8 mouse cellular contexts compared by ENCODE assay signal in genomic region chr17:8801083-8801854, GRCm38 (mm10).
DNase-seq lines count a peak whose midpoint lies in the region; ATAC-seq and TF ChIP-seq lines count a peak whose summit lies in the region.

No protein-coding gene starts in this region.

- no peaks in the 10 kb centered on the region for H3K9me3 ChIP-seq in forebrain, postnatal 0 days (ENCODE audit: low read length)
- H3K9me3 ChIP-seq in hindbrain, embryonic 10.5 days, result no peaks in the 10 kb centered on the region
- no peaks in the 10 kb centered on the region for H3K9me3 ChIP-seq in lung, embryonic 16.5 days (ENCODE audit: control insufficient read depth, low read length)

- peak; percentile 70 for ATAC-seq in forebrain, postnatal 0 days
- peak; percentile 91 for ATAC-seq in lung, embryonic 16.5 days (ENCODE audit: low read depth)
- no peak for ATAC-seq in megakaryocyte progenitor cell, adult 5-6 weeks (replicated peaks; ENCODE audit: poor library complexity)

- H3K27me3 ChIP-seq in forebrain, postnatal 0 days (ENCODE audit: insufficient read depth, low read length), result peaks cover 20% of the 10 kb centered on the region
- peaks cover 87% of the 10 kb centered on the region for H3K27me3 ChIP-seq in hindbrain, embryonic 10.5 days (ENCODE audit: insufficient read depth, poor library complexity, severe bottlenecking)
- H3K27me3 ChIP-seq in lung, embryonic 16.5 days (ENCODE audit: control insufficient read depth, insufficient read depth, low read depth, low read length), result peaks cover 62% of the 10 kb centered on the region

- peak; percentile 81 for DNase-seq in MN1 (ENCODE audit: low spot score)
- peak; percentile 46 for DNase-seq in cerebellum, adult 11 months
- peak; percentile 81 for DNase-seq in forebrain, postnatal 0 days
- peak; percentile 82 for DNase-seq in hindbrain, embryonic 10.5 days (ENCODE audit: low spot score)
- peak; percentile 67 to 70 for DNase-seq in layer of hippocampus, postnatal 14 days (ENCODE audit: low spot score in 2 of 2)
- DNase-seq in retina, embryonic 14.5 days (ENCODE audit: low spot score), result peak; percentile 80

- H3K27ac ChIP-seq in forebrain, postnatal 0 days (ENCODE audit: low read depth, low read length), result peak overlapping the region; percentile 92
- peak overlapping the region; percentile 91 for H3K27ac ChIP-seq in hindbrain, embryonic 10.5 days
- peak overlapping the region; percentile 75 for H3K27ac ChIP-seq in lung, embryonic 16.5 days (ENCODE audit: low read length)

- peak overlapping the region; percentile 83 for H3K4me3 ChIP-seq in forebrain, postnatal 0 days (ENCODE audit: low read depth, low read length)
- peak overlapping the region; percentile 83 for H3K4me3 ChIP-seq in hindbrain, embryonic 10.5 days
- peak overlapping the region; percentile 71 for H3K4me3 ChIP-seq in lung, embryonic 16.5 days (ENCODE audit: low read length)

- WGBS in forebrain, postnatal 0 days, result 3% methylated on average over 43 of the region's 72 CpGs
- WGBS in hindbrain, embryonic 10.5 days, result under 1% methylated on average over 63 of the region's 72 CpGs
- WGBS in lung, embryonic 16.5 days, result 0% methylated on average over 19 of the region's 72 CpGs

- peak; percentile 15; the same call in 1 of the 2 replicates for TF ChIP-seq CTCF in forebrain, postnatal 0 days (IDR thresholded peaks at IDR 0.05; ENCODE audit: low read depth)

- H3K4me2 ChIP-seq in forebrain, postnatal 0 days (ENCODE audit: low read depth), result peak overlapping the region; percentile 91
- H3K4me2 ChIP-seq in lung, embryonic 16.5 days (ENCODE audit: low read depth, low read length), result peak overlapping the region; percentile 90

- no peaks in the 10 kb centered on the region for H3K36me3 ChIP-seq in forebrain, postnatal 0 days (ENCODE audit: insufficient read depth)
- H3K36me3 ChIP-seq in hindbrain, embryonic 10.5 days, result no peaks in the 10 kb centered on the region
- H3K36me3 ChIP-seq in lung, embryonic 16.5 days (ENCODE audit: control insufficient read depth, insufficient read depth, low read length), result no peaks in the 10 kb centered on the region

- H3K4me1 ChIP-seq in forebrain, postnatal 0 days (ENCODE audit: insufficient read depth), result peaks cover 10% of the 10 kb centered on the region; the same call in 1 of the 2 replicates
- peaks cover 52% of the 10 kb centered on the region for H3K4me1 ChIP-seq in hindbrain, embryonic 10.5 days (replicated peaks)
- H3K4me1 ChIP-seq in lung, embryonic 16.5 days (replicated peaks; ENCODE audit: control insufficient read depth, insufficient read depth, low read length), result peaks cover 19% of the 10 kb centered on the region

- peak overlapping the region; percentile 90 for H3K9ac ChIP-seq in forebrain, postnatal 0 days
- H3K9ac ChIP-seq in lung, embryonic 16.5 days (ENCODE audit: low read length), result peak overlapping the region; percentile 72
